Mouse (Mus musculus): ENCODE data around the gene Rbp7.

GRCm38 (mm10) chr4:149489415-149490240 lies 34.9 kb upstream of the Rbp7 start:
- TF ChIP-seq EP300 (IDR thresholded peaks at IDR 0.05; ENCODE audit: insufficient read depth, low read depth, low read length) (no peak), CTCF (IDR thresholded peaks at IDR 0.05; ENCODE audit: low read depth, low read length) (no peak), POLR2A (IDR thresholded peaks at IDR 0.05; ENCODE audit: insufficient read depth, low read length) (no peak)
